Mouse (Mus musculus) intestine, embryonic 16.5 days (tissue): ENCODE results near the gene Fam20b. TPM values are rescaled to one million over a fixed set of nuclear protein-coding genes. Genes with fewer than 3 reads are reported as not detected.
A peak's percentile ranks its signal among the peaks of the same experiment; 100 is the strongest.
"Not testable (repeated sequence)": the region's sequence is repeated elsewhere in the genome, so short reads cannot be mapped to it uniquely, and the experiment has no call there.

ENCODE experiments used
- ATAC-seq: fragments of 200-750 bp; cut with Nextera tagmentation; 2 replicates; pipeline ENCODE4 v1.8.0; 2017; ENCODE audit warnings: moderate TSS enrichment, moderate library complexity
- H3K27ac ChIP-seq: fragments of 300-500 bp; sonication (generic); 2 replicates; pipeline ENCODE4 v1.5.1; 2014; ENCODE audit warnings: mild to moderate bottlenecking, low read length
- H3K27me3 ChIP-seq: fragments of 300-500 bp; sonication (generic); replicated peaks from 2 replicates; pipeline ENCODE4 v1.6.1; 2014; ENCODE audit warnings: low read length, control low read depth, mixed read lengths; ENCODE audit not compliant: control insufficient read depth, insufficient read depth
- H3K36me3 ChIP-seq: fragments of 300-500 bp; sonication (generic); 2 replicates; pipeline ENCODE4 v1.6.1; 2014; ENCODE audit warnings: low read length, control low read depth; ENCODE audit not compliant: control insufficient read depth, insufficient read depth
- H3K4me1 ChIP-seq: fragments of 300-500 bp; sonication (generic); 2 replicates; pipeline ENCODE4 v1.6.1; 2014; ENCODE audit warnings: low read length, control low read depth, mixed read lengths; ENCODE audit not compliant: control insufficient read depth, insufficient read depth
- H3K4me2 ChIP-seq: fragments of 300-500 bp; sonication (generic); 2 replicates; pipeline ENCODE4 v1.6.1; 2014; ENCODE audit warnings: low read depth, low read length, control low read depth
- H3K4me3 ChIP-seq: fragments of 300-500 bp; sonication (generic); 2 replicates; pipeline ENCODE4 v1.5.1; 2014; ENCODE audit warnings: mild to moderate bottlenecking, low read length
- H3K9ac ChIP-seq: fragments of 300-500 bp; sonication (generic); 2 replicates; pipeline ENCODE4 v1.6.1; 2014; ENCODE audit warnings: low read depth, low read length
- H3K9me3 ChIP-seq: fragments of 300-500 bp; sonication (generic); 2 replicates; pipeline ENCODE4 v1.6.1; 2016; ENCODE audit warnings: low read length, control low read depth; ENCODE audit not compliant: control insufficient read depth
- WGBS: fragments of 180-500 bp; shearing (Covaris S2); extraction: QIAGEN DNeasy Blood & Tissue Kit; methylation state at CpG from one replicate; pipeline ENCODE4 v1.1.7; 2014; 5-methylcytosine and 5-hydroxymethylcytosine counted together
- polyA plus RNA-seq: library from polyadenylated mRNA; unstranded; fragments of >200 nt; fragmentation: Nextera tagmentation; extraction: Ambion mirVana; gene quantifications from 2 replicates; pipeline ENCODE4 v1.2.1, GENCODE M21; 2015

Fam20b gene
- polyA plus RNA-seq, 1 experiment from 2014 or later: 38.6 TPM

DNA sequence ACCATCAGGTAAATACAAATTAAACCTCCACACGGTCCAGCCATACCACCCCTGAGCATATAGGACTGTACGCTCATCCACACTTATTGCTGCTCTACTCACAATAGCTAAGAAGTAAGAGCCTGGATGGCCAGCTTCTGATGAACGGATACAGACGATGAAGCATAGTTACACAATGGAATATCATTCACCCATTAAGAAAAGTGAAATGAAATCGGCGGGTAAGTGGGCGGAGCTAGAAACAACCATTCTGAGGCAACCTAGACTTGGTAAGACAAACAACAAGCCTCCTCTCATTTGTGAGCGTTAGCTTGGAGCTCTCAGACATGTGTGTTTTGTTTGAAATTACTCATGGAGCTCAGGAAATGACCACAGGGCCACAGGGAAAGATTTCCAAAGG is 53.1 kb downstream of the Fam20b start:
- Histone ChIP-seq H3K27ac (no peak overlapping the region), H3K27me3 (no peaks in the 10 kb centered on the region), H3K9ac (no peak overlapping the region), H3K4me3 (no peak overlapping the region), H3K36me3 (no peaks in the 10 kb centered on the region), H3K9me3 (no peaks in the 10 kb centered on the region), H3K4me2 (no peak overlapping the region), H3K4me1 (peaks cover 13% of the 10 kb centered on the region)
- WGBS: 88% methylated on average over 8 of the region's 8 CpGs
- ATAC-seq: no peak

DNA sequence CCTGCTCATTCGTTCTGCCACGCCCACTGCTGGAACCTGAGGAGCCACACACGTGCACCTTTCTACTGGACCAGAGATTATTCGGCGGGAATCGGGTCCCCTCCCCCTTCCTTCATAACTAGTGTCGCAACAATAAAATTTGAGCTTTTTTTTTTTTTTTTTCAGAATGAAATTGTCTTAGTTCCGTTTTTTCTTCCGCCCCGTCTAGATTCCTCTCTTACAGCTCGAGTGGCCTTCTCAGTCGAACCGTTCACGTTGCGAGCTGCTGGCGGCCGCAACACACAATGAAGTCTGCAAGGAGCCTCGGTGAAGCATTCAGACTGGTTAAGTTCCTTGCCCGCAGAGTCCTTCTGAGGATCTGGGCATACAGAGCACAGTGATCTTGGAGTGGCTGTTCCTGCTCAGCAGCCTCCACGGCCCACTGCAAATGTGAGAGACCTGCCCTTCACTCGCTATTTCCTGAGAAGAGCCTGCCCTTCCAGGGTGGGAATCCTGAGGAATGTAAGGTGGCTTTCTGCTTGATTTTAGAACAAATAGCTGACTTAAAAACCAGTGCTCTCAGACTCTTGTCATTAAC is 58.1 kb downstream of the Fam20b start:
- H3K36me3 ChIP-seq, H3K9me3 ChIP-seq, ATAC-seq, H3K27ac ChIP-seq, H3K27me3 ChIP-seq, H3K4me1 ChIP-seq, H3K4me3 ChIP-seq, H3K9ac ChIP-seq: not testable (repeated sequence)
- WGBS: 68% methylated on average over 16 of the region's 21 CpGs
- 0 out of 2 replicates have a peak overlapping the region, but pooled peaks have one; percentile 6 for H3K4me2 ChIP-seq

DNA sequence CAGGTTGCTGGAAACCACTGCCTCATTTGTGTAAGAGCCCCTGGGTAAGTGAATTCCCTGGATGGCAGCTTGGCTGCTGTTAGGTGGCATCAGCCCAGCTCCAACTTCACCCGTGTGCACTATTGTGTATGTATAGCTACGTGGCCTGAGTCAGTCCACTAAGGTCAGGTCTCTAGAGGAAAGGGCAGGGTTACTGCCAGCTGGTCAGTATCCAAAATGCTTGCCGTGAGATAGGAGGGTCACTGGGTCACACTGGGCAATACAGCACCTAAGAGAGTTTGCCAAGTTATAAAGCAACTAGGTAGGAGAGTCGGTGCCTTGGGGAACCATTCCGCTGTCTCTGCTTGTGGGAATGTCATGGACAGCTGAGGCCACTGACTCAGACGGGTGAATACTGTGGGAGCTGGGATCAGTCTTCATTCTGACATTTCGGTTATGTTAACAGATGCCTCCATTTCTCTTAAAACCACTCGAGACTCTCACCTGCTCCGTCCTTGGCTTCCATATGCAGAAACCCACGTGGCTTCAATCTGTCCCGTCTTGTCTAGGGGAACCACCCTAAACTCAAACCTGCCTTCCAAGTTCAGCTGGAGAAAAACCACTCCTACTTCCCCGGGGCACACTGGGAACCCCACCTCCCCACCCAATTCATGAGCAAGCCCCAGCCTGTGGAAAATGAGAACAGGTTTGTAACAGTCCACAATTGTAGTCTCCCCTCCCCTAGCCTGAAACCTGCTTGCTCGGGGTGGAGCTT is 58.8 kb downstream of the Fam20b start:
- H3K36me3 ChIP-seq: no peaks in the 10 kb centered on the region
- no peak overlapping the region for H3K4me3 ChIP-seq
- H3K4me1 ChIP-seq: no peaks in the 10 kb centered on the region
- H3K9me3 ChIP-seq: no peaks in the 10 kb centered on the region
- H3K27ac ChIP-seq: no peak overlapping the region
- no peaks in the 10 kb centered on the region for H3K27me3 ChIP-seq
- 67% methylated on average over 13 of the region's 13 CpGs for WGBS
- H3K4me2 ChIP-seq: no peak overlapping the region
- no peak overlapping the region for H3K9ac ChIP-seq
- peak; percentile 45 for ATAC-seq

DNA sequence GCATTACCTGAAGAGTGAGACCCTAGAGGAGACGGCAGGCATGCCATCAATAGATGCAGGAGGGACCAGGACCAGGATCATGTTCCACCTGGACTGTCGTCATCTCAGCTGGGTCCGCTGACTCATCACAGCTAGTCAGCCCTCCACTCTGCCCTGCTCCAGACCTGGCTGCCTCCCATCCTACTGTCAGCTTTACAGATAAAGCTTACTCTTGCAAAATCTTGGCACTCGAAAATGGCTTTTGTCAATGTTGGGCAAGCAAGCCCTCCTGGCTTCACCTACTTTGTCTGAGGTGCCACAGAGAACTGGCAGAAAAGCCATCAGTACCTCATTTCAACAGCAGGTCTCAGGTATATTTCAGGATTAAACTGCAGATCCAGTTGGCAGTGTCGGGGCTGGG is 60.2 kb downstream of the Fam20b start:
- WGBS: 83% methylated on average over 5 of the region's 5 CpGs
- no peaks in the 10 kb centered on the region for H3K4me1 ChIP-seq
- H3K4me2 ChIP-seq: no peak overlapping the region
- ATAC-seq: no peak
- H3K4me3 ChIP-seq: no peak overlapping the region
- no peaks in the 10 kb centered on the region for H3K9me3 ChIP-seq
- H3K36me3 ChIP-seq: no peaks in the 10 kb centered on the region
- H3K9ac ChIP-seq: no peak overlapping the region
- no peak overlapping the region for H3K27ac ChIP-seq
- H3K27me3 ChIP-seq: no peaks in the 10 kb centered on the region

DNA sequence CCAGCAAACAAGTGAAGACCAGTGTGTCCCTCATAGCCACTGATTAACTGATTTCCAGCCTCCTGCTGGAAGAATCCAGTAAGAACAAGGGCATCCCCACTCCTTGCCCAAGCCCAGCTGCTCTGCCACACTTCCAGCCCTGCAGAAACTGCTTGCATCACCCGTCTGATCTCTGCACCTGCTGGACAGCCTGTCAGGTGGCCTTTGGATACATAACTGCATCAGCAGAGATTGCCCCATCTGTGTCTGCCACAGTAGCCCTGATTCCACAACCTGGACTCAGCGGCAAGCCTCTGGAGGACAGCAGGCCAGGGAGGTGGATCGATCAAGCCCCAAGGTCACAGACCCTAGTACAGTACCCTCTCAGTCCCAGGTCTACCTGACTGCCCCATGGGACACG is 61.4 kb downstream of the Fam20b start:
- Histone ChIP-seq H3K4me1 (no peaks in the 10 kb centered on the region), H3K27ac (no peak overlapping the region), H3K4me2 (no peak overlapping the region), H3K9ac (no peak overlapping the region), H3K36me3 (no peaks in the 10 kb centered on the region), H3K9me3 (no peaks in the 10 kb centered on the region), H3K4me3 (no peak overlapping the region), H3K27me3 (no peaks in the 10 kb centered on the region)
- ATAC-seq: peak; percentile 41
- WGBS: 75% methylated on average over 4 of the region's 4 CpGs

DNA sequence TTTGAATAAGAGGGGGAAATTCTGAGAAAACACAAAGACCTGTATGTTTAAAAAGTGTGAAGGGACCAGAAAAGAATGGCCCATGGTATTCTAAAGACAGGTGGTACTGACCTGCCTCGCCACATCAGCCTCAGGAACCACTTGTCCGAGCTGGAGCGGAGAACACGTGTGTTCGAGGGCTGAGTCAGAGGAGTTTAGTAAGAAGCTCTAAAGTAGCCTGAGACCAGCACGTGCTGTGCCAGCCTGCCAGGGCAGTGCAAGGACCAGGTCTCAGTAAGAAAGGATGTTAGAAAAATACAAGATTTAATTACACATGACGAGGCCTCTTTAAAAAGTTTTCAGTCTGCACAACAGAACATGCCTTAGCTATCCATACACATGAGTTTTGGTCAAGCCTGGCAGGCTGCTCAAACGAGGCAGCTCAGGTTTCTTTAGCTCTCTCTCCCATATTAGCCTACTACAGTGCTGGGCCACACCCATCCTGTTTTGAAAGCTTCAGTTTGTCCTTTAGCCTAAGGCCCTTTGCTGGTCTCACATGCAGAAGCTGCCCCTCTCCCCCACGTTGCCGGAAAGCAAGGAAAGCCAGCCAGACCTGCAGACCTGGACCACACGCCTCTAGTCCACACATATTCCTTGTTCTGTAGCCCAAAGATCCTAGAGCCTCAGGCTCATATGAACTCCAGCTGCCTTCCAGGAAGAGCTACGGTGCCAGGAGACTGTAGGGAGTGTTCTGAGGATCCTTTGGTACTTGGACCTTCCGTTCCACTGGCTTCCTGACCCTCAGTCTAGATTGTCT is 64.0 kb downstream of the Fam20b start:
- H3K27me3 ChIP-seq: no peaks in the 10 kb centered on the region
- no peaks in the 10 kb centered on the region for H3K9me3 ChIP-seq
- H3K4me1 ChIP-seq: no peaks in the 10 kb centered on the region
- no peak overlapping the region for H3K4me2 ChIP-seq
- 80% methylated on average over 13 of the region's 13 CpGs for WGBS
- no peak for ATAC-seq
- 0 out of 2 replicates have a peak overlapping the region, but pooled peaks have one; percentile 10 for H3K27ac ChIP-seq
- H3K9ac ChIP-seq: no peak overlapping the region
- no peak overlapping the region for H3K4me3 ChIP-seq
- H3K36me3 ChIP-seq: no peaks in the 10 kb centered on the region

DNA sequence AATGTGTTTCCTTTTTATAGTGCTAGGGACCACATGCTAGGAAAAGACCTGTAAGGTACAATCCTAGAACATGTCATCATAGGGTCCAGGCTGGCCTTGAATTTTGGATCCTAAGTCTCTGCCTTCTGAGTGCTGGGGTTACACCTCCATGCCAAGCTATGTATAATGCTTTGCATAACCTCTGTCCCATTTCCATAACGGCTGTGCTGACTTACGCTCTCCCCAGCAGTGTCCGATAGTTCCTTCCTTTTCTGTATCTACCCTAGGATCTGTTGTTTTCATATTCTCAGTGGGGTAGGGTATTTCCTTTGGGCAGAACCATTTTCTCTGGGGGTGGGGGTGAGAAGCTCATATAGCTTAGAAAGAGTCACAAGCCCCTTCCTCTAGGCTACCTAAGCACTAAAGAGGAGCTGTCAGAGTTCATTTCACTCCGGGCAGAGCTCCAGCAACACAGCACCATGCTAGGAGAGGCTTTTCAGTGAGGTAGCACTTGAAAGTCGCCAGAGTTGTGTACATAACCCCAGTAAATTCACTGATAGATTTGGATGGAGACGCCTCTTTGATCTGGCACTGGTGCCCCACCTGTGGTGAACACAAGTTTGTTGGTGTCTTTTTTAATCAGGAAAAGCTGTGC is 66.6 kb downstream of the Fam20b start:
- Histone ChIP-seq H3K4me1 (no peaks in the 10 kb centered on the region), H3K9ac (no peak overlapping the region), H3K27ac (no peak overlapping the region), H3K27me3 (no peaks in the 10 kb centered on the region), H3K9me3 (no peaks in the 10 kb centered on the region), H3K4me2 (no peak overlapping the region), H3K4me3 (no peak overlapping the region), H3K36me3 (no peaks in the 10 kb centered on the region)
- 54% methylated on average over 6 of the region's 6 CpGs for WGBS
- ATAC-seq: no peak

DNA sequence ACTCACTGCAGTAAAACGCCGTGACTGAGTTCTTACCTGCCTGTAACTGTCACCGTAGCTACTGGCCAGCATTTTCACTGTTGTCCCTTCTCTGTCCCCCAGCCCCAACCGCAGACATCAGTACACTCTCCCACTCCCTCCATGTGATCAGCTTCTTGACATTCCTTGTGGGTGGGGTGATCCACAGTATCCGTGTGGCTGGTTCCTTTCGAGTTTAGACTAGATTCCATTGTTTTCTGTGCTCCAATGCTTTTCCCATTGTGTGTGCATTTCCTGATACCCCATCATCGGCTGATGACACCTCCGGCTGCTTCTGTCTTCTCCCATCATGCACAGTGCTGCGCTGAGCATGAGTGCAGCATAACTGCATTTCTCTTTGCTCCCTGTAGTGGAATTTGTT is 68.3 kb downstream of the Fam20b start:
- Histone ChIP-seq H3K27ac (no peak overlapping the region), H3K4me2 (no peak overlapping the region), H3K36me3 (no peaks in the 10 kb centered on the region), H3K4me1 (no peaks in the 10 kb centered on the region), H3K9me3 (no peaks in the 10 kb centered on the region), H3K9ac (no peak overlapping the region), H3K27me3 (no peaks in the 10 kb centered on the region), H3K4me3 (no peak overlapping the region)
- 84% methylated on average over 9 of the region's 9 CpGs for WGBS
- no peak for ATAC-seq

DNA sequence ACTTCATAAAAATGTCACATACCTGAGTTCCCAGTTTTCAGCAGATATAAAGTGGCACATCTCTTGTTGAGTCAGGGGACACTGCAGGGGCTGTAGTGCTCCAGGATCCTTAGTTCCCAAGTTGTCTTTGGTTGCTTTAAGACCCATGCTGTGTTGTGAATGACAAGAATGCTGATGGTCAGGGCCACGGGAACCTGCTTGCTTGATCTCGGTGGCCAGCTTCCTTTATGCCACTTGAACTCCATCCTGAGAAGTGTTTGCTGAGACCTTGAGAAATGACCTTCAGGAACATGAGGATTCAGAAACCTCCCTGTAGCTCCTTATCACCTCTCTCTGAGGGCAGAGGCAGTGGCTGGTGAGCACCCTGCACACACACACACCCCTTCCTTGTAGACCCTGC is 70.2 kb downstream of the Fam20b start:
- Histone ChIP-seq H3K4me3 (no peak overlapping the region), H3K9ac (no peak overlapping the region), H3K27ac (no peak overlapping the region), H3K9me3 (no peaks in the 10 kb centered on the region), H3K27me3 (no peaks in the 10 kb centered on the region), H3K4me2 (no peak overlapping the region), H3K36me3 (no peaks in the 10 kb centered on the region), H3K4me1 (no peaks in the 10 kb centered on the region)
- 48% methylated on average over 2 of the region's 2 CpGs for WGBS
- ATAC-seq: no peak
